Mouse (Mus musculus) G1E-ER4 (cell line): ENCODE results near the gene Cpeb3. TPM values are rescaled to one million over a fixed set of nuclear protein-coding genes. Genes with fewer than 3 reads are reported as not detected.

ENCODE experiments used
- GATA1 ChIP-seq: IDR thresholded peaks from one replicate; pipeline ENCODE4 v1.8.0; 2012; ENCODE audit warnings: low read length, inconsistent platforms
- polyA plus RNA-seq: library from polyadenylated mRNA; stranded (reverse); fragments of >175 nt; gene quantifications from 2 replicates; pipeline ENCODE4 v1.2.3, GENCODE M21; 2012

The Cpeb3 gene
- polyA plus RNA-seq, 1 experiment = 1.7 TPM

DNA sequence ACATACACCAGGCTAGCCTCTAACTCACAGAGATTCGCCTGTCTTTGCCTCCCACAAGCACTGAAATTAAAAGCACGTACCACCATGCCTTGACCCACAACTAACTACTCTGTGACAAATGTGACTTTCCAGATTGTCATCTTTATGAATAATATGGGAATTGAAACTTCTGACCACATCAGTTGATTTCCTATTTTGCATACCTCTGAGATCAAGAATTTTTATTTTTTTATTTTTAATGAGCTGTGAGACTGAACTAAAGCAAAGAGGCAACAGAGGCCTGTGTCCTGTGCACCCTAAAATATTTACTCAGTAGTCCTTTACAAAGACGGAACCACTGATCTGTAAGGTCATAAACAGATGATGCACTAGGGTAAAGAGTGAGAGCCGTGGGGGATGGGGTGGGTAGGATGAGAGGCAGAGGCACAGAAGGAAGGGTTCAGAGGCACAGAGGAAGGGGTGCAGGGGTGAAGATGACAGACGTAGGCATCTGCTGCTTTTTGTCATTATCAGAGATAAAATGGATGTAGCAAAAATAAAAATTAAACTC lies 81.3 kb downstream of the Cpeb3 start:
- no peak for TF ChIP-seq GATA1

- TF ChIP-seq GATA1 = no peak
Measured at GRCm38 (mm10) chr19:37124961-37125360, 83.4 kb downstream of the Cpeb3 start.

DNA sequence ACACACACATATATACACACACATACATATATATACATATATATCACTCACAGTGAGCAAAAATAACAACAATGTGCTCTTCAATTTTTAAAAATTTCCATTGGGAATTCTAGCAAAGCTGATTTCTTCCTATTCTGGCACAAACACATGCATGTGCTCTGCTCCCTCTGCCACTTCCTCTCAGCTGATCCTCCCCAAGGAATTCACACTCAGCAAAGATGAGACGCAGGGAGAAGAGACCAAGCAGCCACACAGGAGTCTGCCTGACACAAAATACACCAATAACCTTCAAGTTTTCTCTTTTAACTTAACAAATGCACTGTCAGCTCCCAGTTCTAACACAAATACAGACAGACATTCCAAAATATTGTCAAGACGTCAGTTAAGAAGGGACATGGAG lies 89.1 kb downstream of the Cpeb3 start:
- no peak for TF ChIP-seq GATA1

DNA sequence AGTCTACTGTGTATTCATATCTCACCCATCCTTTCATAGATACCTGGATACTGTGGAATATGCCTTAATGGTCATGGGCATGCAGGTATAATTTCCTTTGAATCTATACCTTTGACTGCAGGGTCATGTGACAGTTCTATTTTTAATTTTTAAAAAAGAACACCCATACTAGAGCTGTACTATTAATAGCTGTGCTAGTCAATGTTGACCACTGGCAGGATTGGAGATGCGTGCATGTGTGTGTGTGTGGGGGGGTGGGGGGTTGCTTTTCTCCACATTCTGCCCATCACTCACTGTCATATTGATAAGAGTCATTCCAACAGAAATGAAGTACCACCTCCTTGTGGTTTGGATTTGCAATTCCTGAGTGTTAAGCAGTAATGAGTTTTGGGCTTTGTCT lies 92.6 kb downstream of the Cpeb3 start:
- no peak for TF ChIP-seq GATA1

GRCm38 (mm10) chr19:37115374-37115773 lies 93.0 kb downstream of the Cpeb3 start:
- no peak for TF ChIP-seq GATA1

DNA sequence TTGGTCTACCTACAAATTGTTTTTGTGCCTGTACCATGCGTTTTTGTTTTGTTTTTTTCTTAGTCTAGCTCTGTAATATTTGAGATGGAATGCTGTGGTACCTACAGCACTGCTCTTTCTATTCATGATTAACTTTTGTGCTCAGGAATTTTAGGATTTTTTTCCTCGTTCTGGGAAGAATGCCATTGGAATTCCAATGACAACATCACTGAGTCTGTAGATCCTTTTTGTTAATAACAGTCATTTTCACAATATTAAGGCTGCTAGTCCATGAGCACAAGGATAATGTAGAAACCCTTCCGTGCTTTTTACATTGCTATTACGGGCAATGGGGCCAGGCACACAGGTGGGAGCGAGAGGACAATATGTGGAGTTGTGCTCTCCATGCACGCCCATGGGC lies 96.6 kb downstream of the Cpeb3 start:
- no peak for TF ChIP-seq GATA1

- no peak for TF ChIP-seq GATA1
Measured at GRCm38 (mm10) chr19:37110494-37110893, 97.9 kb downstream of the Cpeb3 start.

GRCm38 (mm10) chr19:37109853-37110252 lies 98.5 kb downstream of the Cpeb3 start:
- TF ChIP-seq GATA1 = no peak

- TF ChIP-seq GATA1 = no peak
Measured at GRCm38 (mm10) chr19:37100689-37101088, 107.7 kb downstream of the Cpeb3 start.

DNA sequence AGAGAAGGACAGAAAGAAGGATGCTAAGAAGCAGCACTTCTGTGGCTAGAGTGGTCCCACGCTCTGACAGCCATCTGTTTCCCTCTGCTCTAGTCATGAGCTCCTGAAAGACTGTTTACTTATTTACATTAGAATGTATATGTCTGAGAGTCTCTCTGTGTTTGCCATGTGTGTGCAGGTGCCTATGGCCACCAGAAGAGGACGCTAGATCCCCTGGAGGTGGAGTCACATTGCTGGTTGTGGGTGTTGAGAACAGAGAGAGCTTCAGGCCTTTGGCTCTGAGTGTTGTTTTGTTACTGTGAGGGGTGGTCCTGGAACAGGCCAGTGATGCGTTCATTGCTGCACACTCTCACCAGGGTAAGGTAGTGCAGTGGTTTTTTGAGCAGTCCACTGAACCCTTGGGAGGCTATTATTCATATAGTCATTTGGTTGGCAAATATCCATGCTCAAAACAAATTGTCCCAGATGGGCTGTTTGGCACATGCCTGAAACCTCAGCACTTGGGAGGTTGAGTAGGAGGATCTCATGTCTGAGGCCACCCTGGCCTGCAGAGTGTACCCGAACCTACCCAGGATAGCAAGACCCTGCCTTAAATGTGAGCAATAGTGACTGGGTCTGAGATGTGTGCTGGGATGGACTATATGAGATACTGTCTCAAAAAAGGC lies 112.6 kb downstream of the Cpeb3 start:
- no peak for TF ChIP-seq GATA1

- TF ChIP-seq GATA1 = no peak
Measured at GRCm38 (mm10) chr19:37093181-37093580, 115.2 kb downstream of the Cpeb3 start.

DNA sequence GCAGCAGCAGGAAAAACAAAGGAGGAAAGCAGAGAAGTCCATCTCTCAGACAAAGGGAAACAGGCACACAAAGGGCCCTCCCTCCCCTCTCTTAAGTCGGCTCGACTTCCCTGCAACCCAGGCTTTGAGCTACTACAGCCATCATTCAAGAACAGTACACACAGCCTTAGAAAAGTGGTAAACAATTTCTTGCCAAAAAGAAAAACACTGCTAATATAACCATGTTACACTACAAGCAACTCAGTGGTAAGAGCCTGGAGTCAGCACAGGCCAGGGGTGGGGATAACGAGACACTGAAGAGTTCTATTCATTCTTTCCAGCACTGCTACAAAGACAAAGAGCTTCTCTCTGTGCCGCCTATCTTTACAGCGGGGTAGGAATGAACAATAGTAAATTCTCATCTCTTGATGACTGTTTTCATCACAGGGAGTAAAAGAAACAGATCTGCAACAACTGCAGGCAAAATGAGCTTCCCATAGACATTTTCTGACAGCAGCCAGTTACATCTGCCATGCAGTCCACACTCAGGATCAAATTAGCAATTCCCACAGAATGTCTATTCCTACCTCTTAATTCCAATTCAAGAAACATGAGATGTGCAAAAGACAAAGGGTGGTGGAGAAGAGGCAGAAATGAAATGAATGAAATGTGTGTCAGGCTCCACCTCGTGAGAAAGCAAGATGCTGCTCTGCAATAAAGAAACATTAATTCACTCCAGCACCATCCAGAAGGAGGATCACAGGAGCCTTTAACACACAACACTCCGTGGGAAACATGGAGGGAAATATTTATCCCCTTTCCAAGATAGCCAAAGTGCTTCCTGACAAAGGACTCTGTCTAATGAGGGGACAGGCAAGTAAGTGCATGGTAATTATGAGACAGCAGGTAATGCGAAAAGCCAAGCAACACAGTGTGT lies 118.0 kb downstream of the Cpeb3 start:
- no peak for TF ChIP-seq GATA1

DNA sequence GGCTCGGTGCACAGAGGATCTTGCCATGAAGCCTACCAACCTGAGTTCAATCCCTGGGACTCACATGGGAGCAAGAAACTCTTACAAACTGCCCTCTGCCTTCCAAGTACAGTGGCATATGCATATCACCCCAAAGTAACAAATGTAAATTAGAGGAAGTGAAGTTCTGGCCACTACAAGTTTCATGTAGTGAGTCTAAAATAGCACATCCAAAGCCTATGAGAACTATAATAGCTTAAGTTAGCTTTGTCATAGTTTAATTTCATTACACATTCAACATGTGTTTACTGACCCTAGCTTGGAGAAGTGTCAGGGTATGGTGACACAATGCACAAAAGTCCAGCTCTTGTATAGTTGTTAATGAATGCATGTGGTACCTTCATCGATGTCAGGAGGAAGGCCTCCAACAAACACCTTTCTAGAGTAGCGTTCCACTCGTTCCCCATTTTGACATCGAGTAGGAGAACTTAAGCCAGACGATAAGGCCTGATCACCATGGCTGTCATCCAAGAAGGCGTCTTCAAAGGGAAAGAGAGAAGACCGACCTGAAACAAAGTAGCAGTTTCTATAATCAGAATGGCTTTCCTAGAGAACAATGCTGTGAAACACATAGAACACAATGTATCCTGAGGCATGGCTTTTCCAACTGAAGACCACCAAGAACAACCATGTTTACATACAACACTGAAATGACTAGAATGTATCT lies 120.2 kb downstream of the Cpeb3 start:
- no peak for TF ChIP-seq GATA1

- TF ChIP-seq GATA1 = no peak
Measured at GRCm38 (mm10) chr19:37084546-37084945, 123.9 kb downstream of the Cpeb3 start.

- no peak for TF ChIP-seq GATA1
Measured at GRCm38 (mm10) chr19:37081467-37081866, 126.9 kb downstream of the Cpeb3 start.

DNA sequence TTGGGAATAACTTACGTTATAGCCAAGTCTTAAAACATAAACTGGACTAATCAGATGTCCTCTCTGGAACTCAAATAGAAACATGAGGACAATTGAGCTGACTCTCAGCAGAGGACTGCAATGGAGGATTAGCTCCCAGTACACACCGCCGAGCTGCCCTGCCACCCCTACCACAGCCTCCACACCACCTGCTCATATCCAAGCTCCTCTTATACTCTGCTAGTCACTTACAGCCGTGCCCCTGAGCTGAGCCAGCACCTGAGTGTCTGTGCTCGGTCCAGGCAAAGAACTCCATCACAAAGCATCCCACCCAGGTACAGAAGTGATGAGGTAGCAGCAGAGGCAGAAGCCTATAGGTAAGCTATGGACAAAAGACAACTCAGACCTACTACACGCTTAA lies 129.2 kb downstream of the Cpeb3 start:
- TF ChIP-seq GATA1 = no peak
